Comparison of ENCODE assay signal across 13 mouse cellular contexts in genomic region chr1:69498862-69499306, GRCm38 (mm10).
DNase-seq lines count a peak whose midpoint lies in the region; ATAC-seq lines count a peak whose summit lies in the region.
"Had no signal": no experiment of that assay in that cellular context is flagged by ENCODE, and none has a peak within 500 bp of the region (broad histone marks: within the 10 kb centered on the region; RNA-seq: fewer than 3 reads in every experiment).

No protein-coding gene starts in this region.

- no peak overlapping the region for H3K9ac ChIP-seq in kidney, embryonic 15.5 days
- H3K9ac ChIP-seq: limb, embryonic 13.5 days had no signal

- H3K4me2 ChIP-seq in kidney, embryonic 15.5 days = no peak overlapping the region
- H3K4me2 ChIP-seq: limb, embryonic 13.5 days had no signal

- no peaks in the 10 kb centered on the region for H3K36me3 ChIP-seq in kidney, embryonic 15.5 days
- H3K36me3 ChIP-seq: limb, embryonic 13.5 days had no signal

- H3K4me3 ChIP-seq in kidney, embryonic 15.5 days (replicated peaks) = no peak overlapping the region
- H3K4me3 ChIP-seq: limb, embryonic 13.5 days had no signal

- H3K27ac ChIP-seq in kidney, embryonic 15.5 days = no peak overlapping the region
- H3K27ac ChIP-seq: limb, embryonic 13.5 days had no signal

- H3K27me3 ChIP-seq in kidney, embryonic 15.5 days = no peaks in the 10 kb centered on the region
- H3K27me3 ChIP-seq: limb, embryonic 13.5 days had no signal

- 31% methylated on average over 7 of the region's 7 CpGs for WGBS in kidney, embryonic 15.5 days

- DNase-seq in kidney, adult 11 months = no peak
- no peak for DNase-seq in lung, postnatal 14 days
- DNase-seq in left cerebral cortex, adult 11 months (ENCODE audit: low spot score) = no peak
- DNase-seq in gastrocnemius, postnatal 4 days (ENCODE audit: low spot score in 2 of 2) = no peak
- DNase-seq: cerebellum, adult 11-12 months; kidney, postnatal 25 days; right cerebral cortex, postnatal 4 days; thymus, adult 18-20 months had no signal

- H3K9me3 ChIP-seq in kidney, embryonic 15.5 days (replicated peaks) = no peaks in the 10 kb centered on the region
- H3K9me3 ChIP-seq: limb, embryonic 13.5 days had no signal

- no peaks in the 10 kb centered on the region for H3K4me1 ChIP-seq in kidney, embryonic 15.5 days
- H3K4me1 ChIP-seq: limb, embryonic 13.5 days had no signal

- ATAC-seq in kidney, embryonic 15.5 days (replicated peaks; ENCODE audit: low FRiP score) = 0 out of 2 replicates have a peak, but pooled peaks have one; percentile 36
- peak; percentile 71 for ATAC-seq in activated CD4-positive, CD25-positive, alpha-beta regulatory T cell, adult 4 months
- ATAC-seq in granulocyte monocyte progenitor cell, adult 5-6 weeks (replicated peaks; ENCODE audit: poor library complexity, severe bottlenecking) = peak; percentile 45
- ATAC-seq in megakaryocyte-erythroid progenitor cell, adult 5-6 weeks (replicated peaks; ENCODE audit: low FRiP score, low TSS enrichment, poor library complexity, severe bottlenecking) = peak; percentile 23
